Mouse (Mus musculus) stomach, embryonic 15.5 days (tissue): ENCODE data around the gene Ern2. TPM values are rescaled to one million over a fixed set of nuclear protein-coding genes. Genes with fewer than 3 reads are reported as not detected.
A peak's percentile ranks its signal among the peaks of the same experiment; 100 is the strongest.

Experiments
- ATAC-seq: fragments of 200-750 bp; cut with Nextera tagmentation; 2 replicates; pipeline ENCODE4 v1.8.0; 2017; ENCODE audit warnings: low read depth, moderate number of reproducible peaks, moderate TSS enrichment; ENCODE audit not compliant: insufficient read depth, low FRiP score
- H3K27ac ChIP-seq: fragments of 300-500 bp; sonication (generic); 2 replicates; pipeline ENCODE4 v1.5.1; 2015; ENCODE audit warnings: mild to moderate bottlenecking, inconsistent platforms
- H3K27me3 ChIP-seq: fragments of 300-500 bp; sonication (generic); replicated peaks from 2 replicates; pipeline ENCODE4 v1.6.1; 2015; ENCODE audit warnings: inconsistent platforms
- H3K36me3 ChIP-seq: fragments of 300-500 bp; sonication (generic); 2 replicates; pipeline ENCODE4 v1.6.1; 2015; ENCODE audit warnings: inconsistent platforms
- H3K4me1 ChIP-seq: fragments of 300-500 bp; sonication (generic); 2 replicates; pipeline ENCODE4 v1.6.1; 2015; ENCODE audit warnings: inconsistent platforms
- H3K4me2 ChIP-seq: fragments of 300-500 bp; sonication (generic); 2 replicates; pipeline ENCODE4 v1.6.1; 2015; ENCODE audit warnings: mild to moderate bottlenecking, inconsistent platforms
- H3K4me3 ChIP-seq: fragments of 300-500 bp; sonication (generic); replicated peaks from 2 replicates; pipeline ENCODE4 v1.5.1; 2015; ENCODE audit warnings: inconsistent platforms
- H3K9ac ChIP-seq: fragments of 300-500 bp; sonication (generic); 2 replicates; pipeline ENCODE4 v1.6.1; 2015; ENCODE audit warnings: inconsistent platforms
- H3K9me3 ChIP-seq: fragments of 300-500 bp; sonication (generic); 2 replicates; pipeline ENCODE4 v1.6.1; 2016; ENCODE audit warnings: inconsistent platforms
- WGBS: fragments of 180-500 bp; shearing (Covaris S2); methylation state at CpG from one replicate; pipeline ENCODE4 v1.1.7; 2015; 5-methylcytosine and 5-hydroxymethylcytosine counted together
- polyA plus RNA-seq: library from polyadenylated mRNA; unstranded; fragments of >200 nt; fragmentation: Nextera tagmentation; extraction: Ambion mirVana; gene quantifications from 2 replicates; pipeline ENCODE4 v1.2.1, GENCODE M21; 2015

The Ern2 gene
- 14.5 and 18.0 TPM in 2 replicates for polyA plus RNA-seq

DNA sequence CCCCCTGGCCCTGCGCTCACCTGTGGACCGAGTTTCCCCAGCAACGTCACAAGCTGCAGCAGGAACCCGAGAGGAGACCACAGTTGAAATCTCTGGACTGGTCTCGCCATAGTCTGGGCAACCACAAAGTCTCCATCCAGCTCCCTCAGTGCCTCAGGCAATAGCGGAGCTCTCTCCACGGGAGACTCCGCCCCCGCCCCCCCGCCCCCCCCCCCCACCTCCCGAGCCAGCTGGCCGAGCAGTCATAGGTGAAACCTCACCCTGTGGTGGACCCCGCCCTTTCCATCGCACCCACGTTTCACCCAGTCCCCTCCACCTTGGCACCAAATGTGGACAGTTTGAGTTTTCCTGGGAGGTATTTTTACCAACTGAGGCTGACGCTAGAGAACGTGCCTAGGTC, at the start of gene Ern2:
Gene Ern2, minus strand, starts transcription at position 165 of the 400 bp plus-strand sequence.
- Histone ChIP-seq H3K4me2 (peak within 1 kb of the TSS; percentile 27; the same call in 1 of the 2 replicates), H3K9ac (no peak within 1 kb of the TSS), H3K36me3 (no peaks in the 10 kb centered on the region), H3K4me3 (peak within 1 kb of the TSS; percentile 28), H3K27ac (peak within 1 kb of the TSS; percentile 40; the same call in 1 of the 2 replicates), H3K4me1 (peaks cover 4% of the 10 kb centered on the region; the same call in 1 of the 2 replicates), H3K27me3 (no peaks in the 10 kb centered on the region), H3K9me3 (no peaks in the 10 kb centered on the region)
- peak; percentile 27; the same call in 1 of the 2 replicates for ATAC-seq
- WGBS: 20% methylated on average over 16 of the region's 17 CpGs

DNA sequence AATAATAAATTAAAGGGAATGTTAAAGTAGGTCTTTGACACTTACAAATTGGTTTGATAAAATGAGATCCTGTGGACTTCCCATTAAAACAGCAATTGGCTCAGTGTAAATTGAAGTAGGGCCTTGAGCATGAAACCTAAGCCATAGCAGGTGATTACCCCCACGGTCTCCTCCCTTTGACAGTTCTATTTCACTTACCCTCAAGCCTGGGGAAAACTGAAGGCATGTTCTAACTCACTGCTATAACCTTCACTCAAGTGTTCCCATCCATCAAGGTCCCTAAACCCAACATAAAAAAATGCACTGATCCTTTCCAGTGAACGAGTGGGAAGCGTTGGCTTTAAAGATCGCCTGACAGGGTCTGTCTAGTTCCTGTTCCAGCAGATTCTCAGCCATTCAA, 44.9 kb upstream of the Ern2 start:
- 75% methylated on average over 4 of the region's 4 CpGs for WGBS

DNA sequence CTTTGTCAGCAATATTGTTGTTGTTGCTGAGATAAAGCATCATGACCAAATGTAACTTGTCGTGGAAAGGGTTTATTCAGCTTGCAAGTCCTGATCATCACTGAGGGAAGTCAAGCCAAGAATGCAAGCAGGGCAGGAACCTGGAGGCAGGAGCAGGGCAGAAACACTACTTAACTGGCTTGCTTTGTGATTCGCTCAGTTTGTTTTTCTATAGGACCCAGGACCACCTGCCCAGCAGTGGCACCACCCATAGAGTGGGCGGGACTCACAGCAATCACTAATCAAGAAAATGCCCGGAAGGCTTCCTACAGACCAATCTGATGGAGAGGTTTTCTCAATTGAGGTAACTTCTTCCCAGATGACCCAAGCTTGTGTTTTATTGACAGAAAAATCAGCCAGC, 43.9 kb upstream of the Ern2 start:
- Histone ChIP-seq H3K27me3 (no peaks in the 10 kb centered on the region), H3K27ac (no peak overlapping the region), H3K36me3 (no peaks in the 10 kb centered on the region), H3K4me3 (no peak overlapping the region), H3K9me3 (no peaks in the 10 kb centered on the region), H3K4me1 (no peaks in the 10 kb centered on the region), H3K4me2 (no peak overlapping the region), H3K9ac (no peak overlapping the region)
- ATAC-seq: no peak
- 76% methylated on average over 4 of the region's 4 CpGs for WGBS

More for the DNA sequence above, 44.9 kb upstream of the Ern2 start:
- no peak overlapping the region for H3K4me2 ChIP-seq
- no peak for ATAC-seq
- no peaks in the 10 kb centered on the region for H3K4me1 ChIP-seq
- no peaks in the 10 kb centered on the region for H3K36me3 ChIP-seq
- H3K9me3 ChIP-seq: no peaks in the 10 kb centered on the region
- no peak overlapping the region for H3K9ac ChIP-seq
- no peak overlapping the region for H3K27ac ChIP-seq
- no peak overlapping the region for H3K4me3 ChIP-seq
- H3K27me3 ChIP-seq: no peaks in the 10 kb centered on the region

DNA sequence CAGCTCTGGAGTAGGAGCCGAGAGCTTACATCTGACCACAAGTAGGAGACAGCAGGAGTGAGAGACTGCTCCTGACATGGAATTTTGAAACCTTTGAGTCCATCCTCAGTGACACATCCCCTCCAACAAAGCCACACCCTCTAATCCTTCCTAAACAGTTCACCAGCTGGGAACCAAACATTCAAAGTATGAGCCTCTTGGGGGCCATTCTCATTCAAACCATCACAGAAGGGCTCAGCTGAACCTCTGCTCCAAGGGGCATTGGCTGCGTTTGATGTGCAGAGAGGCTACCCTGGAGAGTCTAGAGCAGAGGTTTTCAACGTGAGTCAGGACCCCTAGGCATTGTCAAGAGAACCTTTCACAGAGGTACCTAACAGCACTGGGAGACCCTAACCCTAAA, 43.3 kb upstream of the Ern2 start:
- no peak for ATAC-seq
- H3K9me3 ChIP-seq: no peaks in the 10 kb centered on the region
- H3K4me3 ChIP-seq: no peak overlapping the region
- no peaks in the 10 kb centered on the region for H3K27me3 ChIP-seq
- H3K4me2 ChIP-seq: no peak overlapping the region
- no peak overlapping the region for H3K9ac ChIP-seq
- H3K27ac ChIP-seq: no peak overlapping the region
- H3K4me1 ChIP-seq: no peaks in the 10 kb centered on the region
- no peaks in the 10 kb centered on the region for H3K36me3 ChIP-seq
- 51% methylated on average over 3 of the region's 3 CpGs for WGBS

DNA sequence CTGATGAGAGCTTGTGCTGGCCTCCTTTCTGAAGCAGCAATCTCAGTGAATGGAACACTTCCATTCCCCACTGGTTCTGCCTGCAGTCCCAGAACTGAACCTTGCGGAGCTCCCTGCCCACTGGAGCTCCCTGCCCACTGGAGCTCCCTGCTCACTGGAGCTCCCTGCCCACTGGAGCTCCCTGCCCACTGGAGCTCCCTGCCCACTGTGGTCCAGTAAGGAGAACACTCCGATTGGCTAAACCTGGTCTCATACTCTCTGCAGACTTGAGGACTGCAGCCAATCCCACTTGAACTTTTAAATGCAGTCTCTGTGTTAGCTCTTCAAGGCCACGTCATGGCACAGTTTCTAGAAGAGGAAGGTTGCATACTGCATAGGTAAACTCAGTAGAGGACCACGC, 40.7 kb upstream of the Ern2 start:
- Histone ChIP-seq H3K9me3 (no peaks in the 10 kb centered on the region), H3K27ac (no peak overlapping the region), H3K27me3 (no peaks in the 10 kb centered on the region), H3K36me3 (no peaks in the 10 kb centered on the region), H3K9ac (no peak overlapping the region), H3K4me1 (no peaks in the 10 kb centered on the region), H3K4me2 (no peak overlapping the region), H3K4me3 (no peak overlapping the region)
- 78% methylated on average over 4 of the region's 4 CpGs for WGBS
- ATAC-seq: no peak

DNA sequence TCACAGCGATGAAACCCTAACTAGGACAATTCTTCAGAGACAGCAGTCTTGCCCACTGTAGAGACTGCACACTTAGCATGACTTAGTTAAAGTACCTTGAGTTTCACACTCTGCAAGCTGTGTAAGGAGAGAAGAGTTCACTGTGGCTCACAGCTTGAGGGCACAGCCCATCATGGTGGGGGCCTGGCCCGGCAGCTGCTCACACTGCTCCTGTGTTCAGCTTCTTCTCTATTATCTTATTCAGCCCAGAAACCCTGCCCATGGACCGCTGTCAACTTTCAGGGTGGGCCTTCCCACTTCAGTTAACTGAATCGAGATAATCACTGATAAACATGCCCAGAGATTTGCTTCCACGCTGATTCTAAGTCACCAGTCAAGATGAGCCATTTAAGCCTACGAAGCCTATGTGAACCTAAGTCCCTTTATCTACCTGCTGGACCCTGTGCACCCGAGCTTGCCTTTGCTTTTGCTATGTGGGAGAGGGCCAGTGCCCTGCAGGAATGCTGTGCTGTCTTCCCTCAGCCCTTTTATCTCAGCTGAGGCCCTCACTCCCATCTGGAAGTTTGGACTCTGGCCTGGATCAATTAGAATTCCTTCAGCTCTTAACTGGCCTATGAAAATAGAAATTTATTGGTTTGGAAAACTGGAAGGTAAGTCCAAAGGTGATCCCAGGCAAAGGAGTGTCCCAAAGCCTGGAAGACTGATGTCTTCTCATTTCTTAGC, 40.2 kb upstream of the Ern2 start:
- Histone ChIP-seq H3K27ac (no peak overlapping the region), H3K27me3 (no peaks in the 10 kb centered on the region), H3K4me3 (no peak overlapping the region), H3K9me3 (no peaks in the 10 kb centered on the region), H3K4me1 (no peaks in the 10 kb centered on the region), H3K36me3 (no peaks in the 10 kb centered on the region), H3K4me2 (no peak overlapping the region), H3K9ac (no peak overlapping the region)
- WGBS: 62% methylated on average over 7 of the region's 7 CpGs
- no peak for ATAC-seq

DNA sequence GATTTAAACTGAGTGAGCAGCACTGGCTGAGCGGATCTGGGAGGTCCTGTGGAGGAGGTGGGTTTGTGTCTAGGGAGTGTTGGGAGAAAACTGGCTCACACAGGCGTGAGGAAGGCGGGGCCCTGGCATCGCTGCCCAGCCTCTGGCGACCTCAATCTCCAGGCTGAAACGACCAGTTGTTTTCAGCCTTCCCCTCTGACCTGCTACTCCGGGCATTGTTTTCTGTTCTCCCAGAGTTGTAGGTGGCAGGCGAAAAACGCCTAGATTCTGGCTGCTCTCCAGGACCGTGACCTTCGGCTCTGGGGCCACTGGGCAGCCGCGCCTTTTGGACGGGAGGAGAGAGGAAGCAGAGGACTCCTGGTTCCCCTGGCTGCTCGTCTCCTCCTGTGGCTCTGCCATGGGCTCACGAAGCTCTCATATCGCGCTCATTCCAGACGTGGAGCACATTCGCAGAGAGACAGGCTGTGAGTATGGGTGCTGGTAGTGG, 33.4 kb upstream of the Ern2 start, which contains the start of gene Chp2:
Gene Chp2, plus strand, starts transcription at position 182 of the 487 bp plus-strand sequence.
- peak within 1 kb of the TSS; percentile 14; the same call in 1 of the 2 replicates for H3K4me3 ChIP-seq
- H3K9ac ChIP-seq: no peak within 1 kb of the TSS
- no peak within 1 kb of the TSS for H3K27ac ChIP-seq
- H3K27me3 ChIP-seq: no peaks in the 10 kb centered on the region
- H3K4me1 ChIP-seq: peaks cover 4% of the 10 kb centered on the region; the same call in 1 of the 2 replicates
- no peaks in the 10 kb centered on the region for H3K9me3 ChIP-seq
- H3K36me3 ChIP-seq: no peaks in the 10 kb centered on the region
- 19% methylated on average over 20 of the region's 20 CpGs for WGBS
- peak; percentile 72 for ATAC-seq
- peak within 1 kb of the TSS; percentile 46 for H3K4me2 ChIP-seq

DNA sequence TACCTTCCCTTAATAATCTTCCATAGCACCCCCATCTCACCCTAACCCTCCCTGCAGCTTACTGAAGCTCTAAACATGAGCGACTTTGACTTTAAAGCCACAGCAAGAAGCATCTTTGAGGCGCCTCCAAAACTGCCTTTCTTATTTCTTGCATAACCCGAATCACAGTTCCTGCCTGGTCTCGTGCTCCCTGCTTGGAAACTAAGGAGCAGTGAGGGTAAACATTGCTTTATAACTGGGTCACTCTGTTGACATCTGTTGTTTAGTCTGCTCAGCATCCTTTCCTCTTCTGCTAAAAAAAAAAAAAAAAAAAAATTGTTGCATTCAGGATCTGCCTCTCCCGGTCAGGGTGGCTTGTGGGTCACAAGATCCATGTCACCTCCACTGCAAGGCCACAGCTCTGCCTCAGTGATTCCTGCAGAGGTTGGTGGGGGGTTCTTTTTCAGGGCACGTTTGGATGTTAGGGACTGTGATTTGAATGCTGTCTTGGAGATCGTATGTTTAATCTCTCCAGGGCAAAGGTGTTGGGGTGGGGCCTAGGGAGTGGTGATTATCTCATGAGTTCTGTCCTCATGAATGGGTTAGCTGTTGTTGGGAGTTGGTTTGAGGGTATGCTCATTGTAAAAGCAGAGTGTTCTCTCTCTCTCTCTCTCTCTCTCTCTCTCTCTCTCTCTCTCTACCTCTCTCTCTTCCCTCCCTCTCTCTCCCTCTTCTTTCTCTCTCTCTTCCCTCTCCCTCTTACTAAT, 22.4 kb upstream of the Ern2 start:
- Histone ChIP-seq H3K27ac (no peak overlapping the region), H3K27me3 (no peaks in the 10 kb centered on the region), H3K4me1 (no peaks in the 10 kb centered on the region), H3K36me3 (no peaks in the 10 kb centered on the region), H3K4me3 (no peak overlapping the region), H3K9me3 (no peaks in the 10 kb centered on the region), H3K9ac (no peak overlapping the region), H3K4me2 (no peak overlapping the region)
- WGBS: 32% methylated on average over 7 of the region's 7 CpGs
- ATAC-seq: no peak

DNA sequence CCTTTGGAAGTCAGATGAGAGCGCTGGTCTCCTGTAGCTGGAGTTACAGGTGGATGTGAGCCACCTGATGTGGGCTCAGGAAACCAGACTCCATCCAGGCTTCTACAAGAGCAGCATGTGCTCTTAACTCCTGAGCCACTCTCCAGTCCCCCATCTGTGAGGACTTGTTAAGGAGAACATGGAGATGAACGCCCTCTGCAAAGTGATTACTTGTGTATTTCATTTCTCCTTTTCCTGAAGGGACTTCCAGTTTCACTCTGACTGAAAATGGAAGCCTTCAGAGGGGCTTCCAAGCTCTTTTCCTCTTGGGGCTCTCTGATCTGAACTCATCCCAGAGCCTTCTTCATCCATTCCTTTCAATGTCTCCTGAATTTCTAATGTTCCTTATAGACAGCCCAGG, 20.1 kb upstream of the Ern2 start:
- Histone ChIP-seq H3K9me3 (no peaks in the 10 kb centered on the region), H3K27me3 (no peaks in the 10 kb centered on the region), H3K36me3 (no peaks in the 10 kb centered on the region), H3K4me3 (no peak overlapping the region), H3K4me1 (no peaks in the 10 kb centered on the region), H3K4me2 (no peak overlapping the region), H3K9ac (no peak overlapping the region), H3K27ac (no peak overlapping the region)
- WGBS: 72% methylated on average over 2 of the region's 2 CpGs
- no peak for ATAC-seq

DNA sequence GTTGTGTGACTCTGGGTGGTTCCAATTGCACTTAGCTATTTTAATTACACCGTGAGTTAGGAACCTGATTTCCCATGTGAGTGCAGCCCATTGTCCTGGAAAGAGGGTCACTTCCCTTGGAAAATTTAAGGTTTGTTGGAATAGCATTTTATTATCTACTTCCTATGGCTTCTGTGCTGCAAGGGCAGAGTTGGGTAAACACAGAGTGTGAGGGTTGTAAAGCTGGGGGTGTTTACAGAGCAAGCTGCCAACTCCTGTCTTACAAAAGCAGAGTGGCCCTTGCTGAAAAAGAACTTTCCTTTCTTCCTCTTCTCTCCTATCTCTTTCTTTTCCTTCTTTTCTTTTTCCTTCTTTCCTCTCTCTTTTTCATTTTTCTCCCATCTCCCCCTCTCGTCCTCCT, 17.9 kb upstream of the Ern2 start:
- ATAC-seq: peak; percentile 79
- 42% methylated on average over 2 of the region's 2 CpGs for WGBS
- no peaks in the 10 kb centered on the region for H3K4me1 ChIP-seq
- no peak overlapping the region for H3K4me3 ChIP-seq
- H3K9me3 ChIP-seq: no peaks in the 10 kb centered on the region
- H3K4me2 ChIP-seq: no peak overlapping the region
- H3K27me3 ChIP-seq: no peaks in the 10 kb centered on the region
- no peaks in the 10 kb centered on the region for H3K36me3 ChIP-seq
- H3K9ac ChIP-seq: no peak overlapping the region
- no peak overlapping the region for H3K27ac ChIP-seq

DNA sequence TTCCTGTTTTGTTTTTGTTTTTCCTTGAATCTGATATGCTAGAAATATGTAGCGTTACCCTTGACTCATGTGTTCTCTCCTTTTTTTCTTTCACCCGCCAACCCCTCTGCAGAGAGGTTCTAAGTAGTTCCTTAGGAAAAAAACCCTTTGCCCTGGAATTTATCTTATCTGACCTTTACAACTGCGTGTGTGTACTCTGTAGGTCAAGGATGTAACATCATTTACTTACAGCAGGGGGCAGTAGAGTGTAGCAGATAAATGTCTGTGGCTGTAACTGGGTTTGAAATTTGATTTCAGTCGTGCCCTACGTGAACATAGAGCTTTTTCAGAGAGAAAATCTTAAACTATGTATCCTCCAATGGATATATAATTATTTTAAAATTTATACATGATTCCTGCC, 13.3 kb upstream of the Ern2 start:
- ATAC-seq: no peak
- no peak overlapping the region for H3K27ac ChIP-seq
- H3K4me2 ChIP-seq: no peak overlapping the region
- no peaks in the 10 kb centered on the region for H3K36me3 ChIP-seq
- H3K4me3 ChIP-seq: no peak overlapping the region
- H3K27me3 ChIP-seq: no peaks in the 10 kb centered on the region
- WGBS: 23% methylated on average over 5 of the region's 5 CpGs
- H3K9me3 ChIP-seq: no peaks in the 10 kb centered on the region
- H3K9ac ChIP-seq: no peak overlapping the region
- H3K4me1 ChIP-seq: no peaks in the 10 kb centered on the region

DNA sequence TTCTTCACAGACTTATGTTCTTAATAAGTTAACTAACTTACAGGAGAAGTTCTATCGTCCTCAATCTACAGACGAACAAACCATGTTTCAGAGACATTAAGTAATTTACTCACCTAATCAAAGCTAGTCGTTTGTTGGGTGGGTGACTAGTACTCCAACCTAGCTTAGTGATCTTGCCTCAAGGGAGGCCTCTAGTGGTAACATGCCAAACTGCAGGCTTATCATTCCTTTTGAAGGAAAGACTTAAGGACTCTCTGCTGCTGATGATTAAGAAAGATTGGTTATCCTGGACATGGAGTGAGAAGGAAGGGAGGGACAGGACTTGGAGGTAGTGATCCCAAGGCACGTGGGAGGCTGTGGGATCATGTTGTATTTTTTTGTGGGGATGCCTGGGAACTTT, 11.3 kb upstream of the Ern2 start:
- no peak for ATAC-seq

More for the DNA sequence above, 11.3 kb upstream of the Ern2 start:
- Histone ChIP-seq H3K4me1 (no peaks in the 10 kb centered on the region), H3K4me3 (no peak overlapping the region), H3K27ac (no peak overlapping the region), H3K9ac (no peak overlapping the region), H3K36me3 (no peaks in the 10 kb centered on the region), H3K27me3 (no peaks in the 10 kb centered on the region), H3K4me2 (no peak overlapping the region), H3K9me3 (no peaks in the 10 kb centered on the region)
- WGBS: 28% methylated on average over 4 of the region's 4 CpGs
